Mouse (Mus musculus) stomach, embryonic 15.5 days (tissue): ENCODE results near the gene Tmem50b. TPM values are rescaled to one million over a fixed set of nuclear protein-coding genes. Genes with fewer than 3 reads are reported as not detected.
A peak's percentile ranks its signal among the peaks of the same experiment; 100 is the strongest.

Experiments
- ATAC-seq: fragments of 200-750 bp; cut with Nextera tagmentation; 2 replicates; pipeline ENCODE4 v1.8.0; 2017; ENCODE audit warnings: low read depth, moderate number of reproducible peaks, moderate TSS enrichment; ENCODE audit not compliant: insufficient read depth, low FRiP score
- H3K27ac ChIP-seq: fragments of 300-500 bp; sonication (generic); 2 replicates; pipeline ENCODE4 v1.5.1; 2015; ENCODE audit warnings: mild to moderate bottlenecking, inconsistent platforms
- H3K27me3 ChIP-seq: fragments of 300-500 bp; sonication (generic); replicated peaks from 2 replicates; pipeline ENCODE4 v1.6.1; 2015; ENCODE audit warnings: inconsistent platforms
- H3K36me3 ChIP-seq: fragments of 300-500 bp; sonication (generic); 2 replicates; pipeline ENCODE4 v1.6.1; 2015; ENCODE audit warnings: inconsistent platforms
- H3K4me1 ChIP-seq: fragments of 300-500 bp; sonication (generic); 2 replicates; pipeline ENCODE4 v1.6.1; 2015; ENCODE audit warnings: inconsistent platforms
- H3K4me2 ChIP-seq: fragments of 300-500 bp; sonication (generic); 2 replicates; pipeline ENCODE4 v1.6.1; 2015; ENCODE audit warnings: mild to moderate bottlenecking, inconsistent platforms
- H3K4me3 ChIP-seq: fragments of 300-500 bp; sonication (generic); replicated peaks from 2 replicates; pipeline ENCODE4 v1.5.1; 2015; ENCODE audit warnings: inconsistent platforms
- H3K9ac ChIP-seq: fragments of 300-500 bp; sonication (generic); 2 replicates; pipeline ENCODE4 v1.6.1; 2015; ENCODE audit warnings: inconsistent platforms
- H3K9me3 ChIP-seq: fragments of 300-500 bp; sonication (generic); 2 replicates; pipeline ENCODE4 v1.6.1; 2016; ENCODE audit warnings: inconsistent platforms
- WGBS: fragments of 180-500 bp; shearing (Covaris S2); methylation state at CpG from one replicate; pipeline ENCODE4 v1.1.7; 2015; 5-methylcytosine and 5-hydroxymethylcytosine counted together
- polyA plus RNA-seq: library from polyadenylated mRNA; unstranded; fragments of >200 nt; fragmentation: Nextera tagmentation; extraction: Ambion mirVana; gene quantifications from 2 replicates; pipeline ENCODE4 v1.2.1, GENCODE M21; 2015

Tmem50b gene
- polyA plus RNA-seq, 1 experiment from 2014 or later, result 46.7 TPM

GRCm38 (mm10) chr16:91561099-91561498 is 36.5 kb downstream of the Tmem50b start:
- no peaks in the 10 kb centered on the region for H3K9me3 ChIP-seq
- 56% methylated on average over 9 of the region's 9 CpGs for WGBS
- H3K36me3 ChIP-seq, result peaks cover 32% of the 10 kb centered on the region; the same call in 1 of the 2 replicates
- H3K4me2 ChIP-seq, result no peak overlapping the region
- no peak overlapping the region for H3K4me3 ChIP-seq
- no peak overlapping the region for H3K27ac ChIP-seq
- no peaks in the 10 kb centered on the region for H3K27me3 ChIP-seq
- no peak overlapping the region for H3K9ac ChIP-seq
- H3K4me1 ChIP-seq, result no peaks in the 10 kb centered on the region
- ATAC-seq, result no peak

- Histone ChIP-seq H3K27ac (no peak overlapping the region), H3K27me3 (no peaks in the 10 kb centered on the region), H3K4me1 (peaks cover 12% of the 10 kb centered on the region; the same call in 1 of the 2 replicates), H3K9me3 (no peaks in the 10 kb centered on the region), H3K4me2 (no peak overlapping the region), H3K36me3 (peaks cover 27% of the 10 kb centered on the region), H3K9ac (no peak overlapping the region), H3K4me3 (no peak overlapping the region)
- no peak for ATAC-seq
- 89% methylated on average over 15 of the region's 15 CpGs for WGBS
Measured at GRCm38 (mm10) chr16:91557693-91558092, 39.9 kb downstream of the Tmem50b start.

GRCm38 (mm10) chr16:91557214-91557613 is 40.4 kb downstream of the Tmem50b start:
- Histone ChIP-seq H3K9me3 (no peaks in the 10 kb centered on the region), H3K9ac (no peak overlapping the region), H3K27me3 (no peaks in the 10 kb centered on the region), H3K4me2 (no peak overlapping the region), H3K4me3 (no peak overlapping the region), H3K4me1 (peaks cover 14% of the 10 kb centered on the region; the same call in 1 of the 2 replicates), H3K36me3 (peaks cover 22% of the 10 kb centered on the region), H3K27ac (no peak overlapping the region)
- WGBS, result 88% methylated on average over 7 of the region's 7 CpGs
- ATAC-seq, result no peak

- peaks cover 14% of the 10 kb centered on the region; the same call in 1 of the 2 replicates for H3K4me1 ChIP-seq
- no peak overlapping the region for H3K4me2 ChIP-seq
- H3K27me3 ChIP-seq, result no peaks in the 10 kb centered on the region
- ATAC-seq, result no peak
- H3K4me3 ChIP-seq, result no peak overlapping the region
- H3K36me3 ChIP-seq, result peaks cover 21% of the 10 kb centered on the region
- H3K27ac ChIP-seq, result no peak overlapping the region
- WGBS, result 69% methylated on average over 15 of the region's 15 CpGs
- no peaks in the 10 kb centered on the region for H3K9me3 ChIP-seq
- H3K9ac ChIP-seq, result no peak overlapping the region
Measured at GRCm38 (mm10) chr16:91556659-91557058, 40.9 kb downstream of the Tmem50b start.

- 86% methylated on average over 8 of the region's 8 CpGs for WGBS
- Histone ChIP-seq H3K9ac (no peak overlapping the region), H3K36me3 (peaks cover 15% of the 10 kb centered on the region), H3K4me1 (peaks cover 14% of the 10 kb centered on the region), H3K27me3 (no peaks in the 10 kb centered on the region), H3K9me3 (no peaks in the 10 kb centered on the region), H3K4me3 (no peak overlapping the region), H3K27ac (no peak overlapping the region), H3K4me2 (no peak overlapping the region)
- ATAC-seq, result no peak
Measured at GRCm38 (mm10) chr16:91555017-91555605, 42.5 kb downstream of the Tmem50b start.

GRCm38 (mm10) chr16:91553625-91554024 is 44.0 kb downstream of the Tmem50b start:
- no peak overlapping the region for H3K4me3 ChIP-seq
- no peaks in the 10 kb centered on the region for H3K9me3 ChIP-seq
- no peaks in the 10 kb centered on the region for H3K27me3 ChIP-seq
- H3K4me1 ChIP-seq, result peaks cover 26% of the 10 kb centered on the region
- peaks cover 8% of the 10 kb centered on the region for H3K36me3 ChIP-seq
- H3K9ac ChIP-seq, result no peak overlapping the region
- no peak overlapping the region for H3K27ac ChIP-seq
- H3K4me2 ChIP-seq, result 0 out of 2 replicates have a peak overlapping the region, but pooled peaks have one; percentile 20
- ATAC-seq, result no peak
- WGBS, result 40% methylated on average over 12 of the region's 12 CpGs

GRCm38 (mm10) chr16:91552072-91552471 is 45.5 kb downstream of the Tmem50b start:
- H3K4me1 ChIP-seq, result peaks cover 33% of the 10 kb centered on the region
- H3K9me3 ChIP-seq, result no peaks in the 10 kb centered on the region
- H3K4me3 ChIP-seq, result no peak overlapping the region
- H3K9ac ChIP-seq, result no peak overlapping the region
- no peak overlapping the region for H3K4me2 ChIP-seq
- H3K27me3 ChIP-seq, result no peaks in the 10 kb centered on the region
- H3K27ac ChIP-seq, result no peak overlapping the region
- no peak for ATAC-seq
- peaks cover 2% of the 10 kb centered on the region; the same call in 1 of the 2 replicates for H3K36me3 ChIP-seq
- WGBS, result 54% methylated on average over 9 of the region's 9 CpGs

GRCm38 (mm10) chr16:91551081-91551524 is 46.5 kb downstream of the Tmem50b start:
- peak; percentile 74 for ATAC-seq
- H3K4me1 ChIP-seq, result peaks cover 36% of the 10 kb centered on the region
- 64% methylated on average over 10 of the region's 10 CpGs for WGBS

GRCm38 (mm10) chr16:91549616-91550015 is 48.0 kb downstream of the Tmem50b start:
- Histone ChIP-seq H3K9ac (no peak overlapping the region), H3K9me3 (no peaks in the 10 kb centered on the region), H3K36me3 (no peaks in the 10 kb centered on the region; the same call in 1 of the 2 replicates), H3K4me2 (no peak overlapping the region), H3K4me3 (no peak overlapping the region), H3K27me3 (no peaks in the 10 kb centered on the region), H3K27ac (peak overlapping the region; percentile 48; the same call in 1 of the 2 replicates), H3K4me1 (peaks cover 38% of the 10 kb centered on the region)
- 66% methylated on average over 5 of the region's 5 CpGs for WGBS
- no peak for ATAC-seq

More at GRCm38 (mm10) chr16:91551081-91551524, 46.5 kb downstream of the Tmem50b start:
- no peak overlapping the region for H3K9ac ChIP-seq
- H3K9me3 ChIP-seq, result no peaks in the 10 kb centered on the region
- H3K27me3 ChIP-seq, result no peaks in the 10 kb centered on the region
- H3K4me3 ChIP-seq, result no peak overlapping the region
- peak overlapping the region; percentile 74 for H3K27ac ChIP-seq
- H3K4me2 ChIP-seq, result 0 out of 2 replicates have a peak overlapping the region, but pooled peaks have one; percentile 16
- H3K36me3 ChIP-seq, result peaks cover 2% of the 10 kb centered on the region; the same call in 1 of the 2 replicates

- H3K9ac ChIP-seq, result no peak overlapping the region
- ATAC-seq, result no peak
Measured at GRCm38 (mm10) chr16:91548996-91549395, 48.6 kb downstream of the Tmem50b start.

GRCm38 (mm10) chr16:91548586-91548985 is 49.0 kb downstream of the Tmem50b start:
- ATAC-seq, result no peak

More at GRCm38 (mm10) chr16:91548996-91549395, 48.6 kb downstream of the Tmem50b start:
- H3K9me3 ChIP-seq, result no peaks in the 10 kb centered on the region
- H3K36me3 ChIP-seq, result no peaks in the 10 kb centered on the region; the same call in 1 of the 2 replicates
- H3K4me3 ChIP-seq, result peak overlapping the region; percentile 24; the same call in 1 of the 2 replicates
- WGBS, result 70% methylated on average over 2 of the region's 2 CpGs
- peak overlapping the region; percentile 12; the same call in 1 of the 2 replicates for H3K27ac ChIP-seq
- peak overlapping the region; percentile 38 for H3K4me2 ChIP-seq
- no peaks in the 10 kb centered on the region for H3K27me3 ChIP-seq
- peaks cover 38% of the 10 kb centered on the region for H3K4me1 ChIP-seq

GRCm38 (mm10) chr16:91547974-91548373 is 49.6 kb downstream of the Tmem50b start:
- Histone ChIP-seq H3K4me3 (peak overlapping the region; percentile 71), H3K27me3 (no peaks in the 10 kb centered on the region), H3K9ac (no peak overlapping the region), H3K36me3 (no peaks in the 10 kb centered on the region; the same call in 1 of the 2 replicates), H3K4me1 (peaks cover 28% of the 10 kb centered on the region), H3K9me3 (no peaks in the 10 kb centered on the region), H3K27ac (no peak overlapping the region), H3K4me2 (peak overlapping the region; percentile 60)
- 48% methylated on average over 5 of the region's 5 CpGs for WGBS
- no peak for ATAC-seq

More at GRCm38 (mm10) chr16:91548586-91548985, 49.0 kb downstream of the Tmem50b start:
- Histone ChIP-seq H3K27me3 (no peaks in the 10 kb centered on the region), H3K27ac (peak overlapping the region; percentile 12; the same call in 1 of the 2 replicates), H3K4me1 (peaks cover 34% of the 10 kb centered on the region), H3K4me2 (peak overlapping the region; percentile 38), H3K9me3 (no peaks in the 10 kb centered on the region), H3K4me3 (peak overlapping the region; percentile 24; the same call in 1 of the 2 replicates), H3K9ac (no peak overlapping the region), H3K36me3 (no peaks in the 10 kb centered on the region; the same call in 1 of the 2 replicates)
- 37% methylated on average over 5 of the region's 5 CpGs for WGBS
